Mouse (Mus musculus): ENCODE measurements around the gene Ccdc188. TPM values are rescaled to one million over a fixed set of nuclear protein-coding genes. Genes with fewer than 3 reads are reported as not detected.

Ccdc188 gene
- total RNA-seq, 2 experiments from 2014 or later: not detected

DNA sequence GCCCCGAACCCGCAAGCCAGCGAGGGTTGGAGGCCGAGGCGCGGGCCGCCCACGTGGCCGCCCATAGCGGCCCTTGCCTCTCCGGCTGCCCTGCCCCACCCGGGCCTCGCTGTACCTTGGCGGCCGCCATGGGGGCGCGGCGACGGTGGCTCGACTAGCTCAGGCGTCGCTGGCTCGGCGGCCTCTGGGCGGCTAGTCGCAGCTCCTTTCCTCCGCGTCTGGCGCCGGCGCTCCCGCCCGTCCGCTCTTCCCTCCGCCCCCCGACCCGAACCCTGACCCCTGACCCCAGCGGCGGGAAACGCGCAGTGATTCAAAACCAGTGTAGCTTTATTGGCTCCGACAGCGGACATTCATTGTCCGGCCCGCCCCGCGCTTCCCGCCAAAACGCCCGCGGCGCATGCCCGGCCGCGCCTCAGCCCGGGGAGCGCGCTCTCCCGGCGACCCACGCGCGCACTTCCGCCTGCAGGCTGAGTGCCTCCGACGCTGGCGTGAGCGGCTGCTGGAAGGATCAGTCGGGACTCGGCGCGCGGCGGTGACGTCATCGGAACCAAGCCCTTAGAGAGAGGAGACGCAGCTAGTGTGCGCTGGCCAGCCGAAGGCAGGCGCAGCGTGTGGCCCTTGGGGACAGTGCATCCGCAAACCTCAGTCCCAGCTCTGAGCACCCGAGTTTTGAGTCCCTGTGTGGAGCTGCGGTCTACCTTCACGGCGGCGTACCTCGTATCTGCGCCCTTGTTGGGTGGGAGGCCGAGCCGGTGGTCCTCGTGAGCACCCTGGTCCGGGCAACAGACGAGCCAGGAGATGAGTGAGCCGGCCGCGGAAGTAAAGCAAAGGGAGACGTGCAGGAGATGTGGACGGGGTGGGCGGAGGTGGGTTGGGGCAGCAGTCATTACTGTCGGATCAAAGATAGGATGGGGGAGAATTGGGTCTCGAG, 31.0 kb downstream of the Ccdc188 start, which contains the start of the genes Trmt2a and Ranbp1:
Trmt2a (plus strand) TSS at position 247 of the 931 bp plus-strand sequence.
Ranbp1 (minus strand) TSS at position 300 of the 931 bp plus-strand sequence.
- peak within 1 kb of the TSS; percentile 97 for H3K27ac ChIP-seq
- TF ChIP-seq CTCF (IDR thresholded peaks at IDR 0.05): no peak
- intact Hi-C loops (cut with DNase I): loop anchor here (5.0 kb wide), 1 partner anchor 39 kb away; the partner anchor contains the start of gene Dgcr8

DNA sequence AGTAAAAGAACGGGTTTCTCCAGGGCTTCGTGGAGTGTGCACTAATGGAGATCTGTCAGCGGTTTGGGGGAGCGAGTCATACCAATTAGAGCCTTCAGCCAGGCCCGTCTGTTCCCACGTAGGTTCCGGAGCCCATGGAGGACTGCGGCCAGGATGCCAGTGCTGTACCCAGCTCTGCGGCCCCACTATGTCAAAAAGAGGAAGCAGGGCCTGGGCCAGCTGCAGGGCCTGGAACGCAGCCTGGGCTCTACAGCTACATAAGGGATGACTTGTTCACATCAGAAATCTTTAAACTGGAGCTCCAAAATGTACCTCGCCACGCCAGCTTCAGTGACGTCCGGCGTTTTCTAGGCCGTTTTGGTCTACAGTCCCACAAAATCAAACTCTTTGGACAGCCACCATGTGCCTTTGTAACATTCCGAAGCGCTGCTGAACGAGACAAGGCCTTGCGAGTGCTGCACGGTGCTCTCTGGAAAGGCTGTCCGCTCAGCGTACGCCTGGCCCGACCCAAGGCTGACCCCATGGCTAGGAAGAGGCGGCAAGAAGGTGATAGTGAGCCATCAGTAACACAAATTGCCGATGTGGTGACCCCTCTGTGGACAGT, 31.8 kb downstream of the Ccdc188 start:
- DNase-seq: peak; percentile 60

More for the DNA sequence above, 31.0 kb downstream of the Ccdc188 start, which contains the start of the genes Trmt2a and Ranbp1:
- H3K4me3 ChIP-seq: peak within 1 kb of the TSS; percentile 93
- DNase-seq: peak; percentile 100

DNA sequence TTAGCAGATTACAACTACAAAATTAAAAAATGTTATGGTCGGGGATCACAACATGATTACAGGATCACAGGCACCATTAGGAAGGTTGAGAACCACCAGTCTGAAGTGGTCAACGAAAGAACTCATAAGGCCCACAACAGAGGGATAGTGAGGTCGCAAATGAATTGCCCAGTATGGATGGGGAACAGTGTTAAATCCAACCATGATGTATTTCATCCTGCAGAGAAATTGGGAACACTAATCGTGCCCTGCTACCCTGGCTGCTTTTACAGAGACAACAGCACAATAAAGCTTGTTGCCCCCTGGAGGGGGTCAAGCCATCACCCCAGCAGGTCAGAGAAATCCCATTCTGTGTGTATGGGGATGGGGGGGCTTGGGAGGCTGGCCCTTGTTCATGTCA, 32.6 kb downstream of the Ccdc188 start:
- no peak for TF ChIP-seq CTCF (IDR thresholded peaks at IDR 0.05)
- H3K4me3 ChIP-seq: peak overlapping the region; percentile 93
- no peak overlapping the region for H3K27ac ChIP-seq
- intact Hi-C loops (cut with DNase I): no loop called here
- DNase-seq: no peak

More for the DNA sequence above, 31.8 kb downstream of the Ccdc188 start:
- TF ChIP-seq CTCF (IDR thresholded peaks at IDR 0.05): no peak
- Histone ChIP-seq H3K4me3 (peak overlapping the region; percentile 93), H3K27ac (peak overlapping the region; percentile 97)
- intact Hi-C loops (cut with DNase I): loop anchor here (5.0 kb wide), 1 partner anchor 38 kb away; the partner anchor contains the start of gene Dgcr8

DNA sequence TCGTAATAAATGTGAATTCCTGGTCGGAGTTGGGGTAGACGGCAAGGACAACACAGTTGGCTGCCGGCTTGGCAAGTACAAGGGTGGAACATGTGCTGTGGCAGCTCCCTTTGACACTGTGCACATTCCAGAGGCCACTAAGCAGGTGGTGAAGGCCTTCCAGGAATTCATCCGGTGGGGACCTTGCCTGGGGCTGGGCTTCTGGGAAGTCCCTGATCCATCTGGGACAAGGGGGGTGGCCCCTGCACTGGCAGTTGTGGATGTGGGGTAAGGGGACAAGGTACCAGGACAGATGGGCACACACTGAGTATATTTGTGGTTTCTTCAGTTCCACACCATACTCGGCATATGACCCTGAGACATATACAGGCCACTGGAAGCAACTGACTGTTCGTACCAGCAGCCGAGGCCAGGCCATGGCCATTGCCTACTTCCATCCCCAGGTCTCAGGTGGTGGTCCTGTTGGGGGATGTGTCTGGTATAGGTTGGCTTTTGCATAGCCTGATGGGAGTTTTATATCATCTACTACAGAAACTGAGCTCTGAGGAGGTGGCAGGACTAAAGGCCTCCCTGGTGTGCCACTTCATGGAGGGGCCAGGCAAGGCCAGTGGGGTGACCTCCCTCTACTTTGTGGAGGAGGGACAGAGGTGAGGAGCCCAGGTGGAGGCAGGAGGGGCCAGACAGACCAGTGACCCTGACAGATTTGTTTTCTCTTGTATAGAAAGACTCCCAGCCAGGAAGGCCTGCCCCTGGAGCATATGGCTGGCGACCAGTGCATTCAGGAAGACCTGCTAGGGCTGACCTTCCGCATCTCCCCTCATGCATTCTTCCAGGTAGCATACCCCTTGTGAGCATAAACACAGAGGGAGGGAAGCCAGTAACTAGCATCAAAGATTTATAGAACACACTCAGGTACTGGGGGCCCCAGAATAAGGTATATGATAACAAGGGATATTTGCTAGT, 33.4 kb downstream of the Ccdc188 start:
- intact Hi-C loops (cut with DNase I): no loop called here
- no peak overlapping the region for H3K27ac ChIP-seq

DNA sequence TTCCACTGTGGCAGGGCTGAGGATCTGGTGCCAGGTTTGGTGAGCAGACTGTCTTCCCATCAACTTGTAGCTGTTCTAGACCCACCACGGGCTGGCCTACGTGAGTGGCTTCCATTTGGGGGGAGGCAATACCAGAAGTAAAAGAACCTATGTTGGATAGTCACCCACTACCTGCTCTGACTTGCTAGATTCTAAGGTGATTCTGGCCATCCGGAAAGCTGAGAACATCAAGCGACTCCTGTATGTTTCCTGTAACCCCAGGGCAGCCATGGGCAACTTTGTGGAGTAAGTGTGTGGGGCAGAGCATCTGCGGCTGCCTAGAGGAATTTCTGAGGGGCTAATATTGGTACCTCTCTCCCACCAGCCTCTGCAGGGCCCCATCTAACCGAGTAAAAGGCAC, 35.1 kb downstream of the Ccdc188 start:
- Histone ChIP-seq H3K4me3 (no peak overlapping the region), H3K27ac (no peak overlapping the region)
- no peak for DNase-seq
- no peak for TF ChIP-seq CTCF (IDR thresholded peaks at IDR 0.05)
- intact Hi-C loops (cut with DNase I): no loop called here

More for the DNA sequence above, 33.4 kb downstream of the Ccdc188 start:
- no peak for TF ChIP-seq CTCF (IDR thresholded peaks at IDR 0.05)
- no peak for DNase-seq
- peak overlapping the region; percentile 7; the same call in 1 of the 2 replicates for H3K4me3 ChIP-seq

DNA sequence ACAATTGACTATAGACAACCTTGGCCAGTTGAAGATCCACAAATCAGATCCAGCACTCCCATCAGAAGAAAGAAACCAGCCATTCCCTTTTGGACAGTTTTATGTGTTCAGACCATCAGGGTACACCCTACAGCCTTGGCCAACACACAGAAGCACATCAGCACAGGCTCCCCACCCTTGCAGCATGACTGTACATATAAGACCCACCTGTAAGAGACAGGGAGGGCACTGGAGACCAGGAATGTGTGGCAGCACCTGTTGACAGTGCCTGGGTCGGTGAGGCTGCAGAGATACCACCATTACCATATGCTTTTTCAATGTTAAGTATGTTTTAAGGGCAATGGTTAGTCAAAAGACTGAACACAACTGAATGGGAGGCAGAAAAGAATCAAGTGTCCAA, 36.2 kb downstream of the Ccdc188 start:
- H3K27ac ChIP-seq: no peak overlapping the region
- no peak for DNase-seq
- no peak for TF ChIP-seq CTCF (IDR thresholded peaks at IDR 0.05)
- no peak overlapping the region for H3K4me3 ChIP-seq
- intact Hi-C loops (cut with DNase I): no loop called here

DNA sequence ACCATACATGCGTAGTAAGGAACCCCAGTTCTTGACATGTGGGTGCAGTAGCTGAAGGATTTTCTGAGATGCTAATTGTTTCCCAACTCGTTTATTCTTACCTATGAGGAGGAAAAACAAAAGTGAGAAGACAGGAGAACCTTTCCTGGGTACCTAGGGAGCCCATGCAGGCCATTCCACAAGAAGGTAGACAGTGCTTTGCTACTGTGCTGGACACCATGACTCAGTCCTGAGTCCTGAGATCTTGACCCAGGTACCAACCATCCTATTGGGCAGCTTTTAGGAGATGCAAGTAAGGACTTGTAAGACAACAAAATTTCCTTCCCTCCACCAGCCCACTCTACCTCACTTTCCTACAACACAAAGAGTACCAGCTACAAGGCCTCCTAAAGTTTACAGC, 40.5 kb downstream of the Ccdc188 start, which contains the start of gene Gm49776:
Gm49776 (minus strand) TSS at position 101 of the 400 bp plus-strand sequence.
- Histone ChIP-seq H3K27ac (no peak within 1 kb of the TSS), H3K4me3 (no peak within 1 kb of the TSS)
- no peak for TF ChIP-seq CTCF (IDR thresholded peaks at IDR 0.05)
- intact Hi-C loops (cut with DNase I): no loop called here
- DNase-seq: no peak

DNA sequence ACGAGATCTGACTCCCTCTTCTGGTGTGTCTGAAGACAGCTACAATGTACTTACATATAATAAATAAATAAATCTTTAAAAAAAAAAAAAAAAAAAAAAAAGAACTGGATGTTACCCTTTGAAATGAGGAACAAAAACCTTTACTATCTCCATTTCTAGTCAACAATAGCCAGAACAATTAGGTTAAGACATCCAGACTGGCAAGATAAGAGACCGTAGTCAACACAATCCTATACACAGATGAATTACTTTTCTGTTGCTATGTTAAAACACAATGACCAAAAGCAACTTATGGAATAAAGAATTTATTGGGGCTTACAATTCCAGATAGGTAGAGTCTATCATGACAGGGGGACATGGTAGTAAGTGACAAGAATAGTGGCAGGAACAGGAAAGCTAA, 47.3 kb downstream of the Ccdc188 start:
- Histone ChIP-seq H3K27ac (no peak overlapping the region), H3K4me3 (no peak overlapping the region)
- no peak for DNase-seq
- intact Hi-C loops (cut with DNase I): no loop called here
- TF ChIP-seq CTCF (IDR thresholded peaks at IDR 0.05): no peak

DNA sequence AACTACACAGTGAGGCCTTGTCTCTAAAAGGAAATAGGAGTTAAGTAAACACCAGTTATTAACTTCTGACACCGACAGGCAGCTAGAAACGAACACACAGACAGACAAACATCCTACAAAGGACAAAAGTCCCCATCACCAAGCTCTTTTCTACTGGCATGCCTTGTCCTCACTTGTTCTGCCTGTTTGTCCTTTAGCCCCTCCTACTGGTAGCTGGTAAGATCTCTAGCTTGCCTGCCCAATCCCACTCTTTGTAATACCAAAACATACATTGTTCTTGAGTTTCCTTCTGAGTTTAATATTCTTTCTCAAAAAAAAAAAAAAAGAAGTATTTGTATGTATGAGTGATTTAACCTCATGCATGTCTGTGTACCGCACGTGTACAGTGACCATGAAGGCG, 50.5 kb downstream of the Ccdc188 start:
- no peak overlapping the region for H3K4me3 ChIP-seq
- intact Hi-C loops (cut with DNase I): no loop called here
- peak; percentile 40; the same call in 1 of the 2 replicates for TF ChIP-seq CTCF (IDR thresholded peaks at IDR 0.05)
- no peak overlapping the region for H3K27ac ChIP-seq
- DNase-seq: no peak

Other genes with a start within 250 kb of the Ccdc188 start
- gene Vpreb2, start 237.5 kb upstream of the Ccdc188 start, total RNA-seq (2021): not detected
- gene Dgcr6, start 165.0 kb upstream of the Ccdc188 start, total RNA-seq (2021): 10 to 100 TPM; 45.5 to 46.2 TPM
- gene Prodh, start 127.7 kb upstream of the Ccdc188 start, total RNA-seq (2021): 10 to 100 TPM; 11.0 to 18.9 TPM
- gene Rtn4r, start 90.2 kb upstream of the Ccdc188 start, total RNA-seq (2021): not detected
- 10 to 100 TPM; 21.6 to 28.7 TPM for gene Zdhhc8, start 17.3 kb downstream of the Ccdc188 start, total RNA-seq (2021)
- 10 to 100 TPM in 1 of 2 experiments, 1 to 10 TPM in 1; 9.7 to 12.0 TPM for gene Trmt2a, start 30.8 kb downstream of the Ccdc188 start, total RNA-seq (2021)
- 10 to 100 TPM; 17.9 to 28.5 TPM for gene Ranbp1, start 30.9 kb downstream of the Ccdc188 start, total RNA-seq (2021)
- not detected for gene Gm49776, start 40.4 kb downstream of the Ccdc188 start, total RNA-seq (2021)
- 10 to 100 TPM; 12.1 to 13.0 TPM for gene Dgcr8, start 71.4 kb downstream of the Ccdc188 start, total RNA-seq (2021)
- gene Tango2, start 130.2 kb downstream of the Ccdc188 start, total RNA-seq (2021): 10 to 100 TPM; 41.8 to 59.7 TPM
- gene Arvcf, start 130.3 kb downstream of the Ccdc188 start, total RNA-seq (2021): 1 to 10 TPM; 7.0 to 8.9 TPM
- gene Txnrd2, start 208.5 kb downstream of the Ccdc188 start, total RNA-seq (2021): 10 to 100 TPM; 18.9 to 21.4 TPM
- gene Comt, start 209.0 kb downstream of the Ccdc188 start, total RNA-seq (2021): 10 to 100 TPM; 35.4 to 43.5 TPM